Mouse (Mus musculus): ENCODE results near the gene Txnrd2. TPM values are rescaled to one million over a fixed set of nuclear protein-coding genes. Genes with fewer than 3 reads are reported as not detected.

The Txnrd2 gene
- total RNA-seq (2014; rRNA removed) (13.3 and 22.9 TPM in 2 replicates), polyA plus RNA-seq (2015; fragmentation: Nextera tagmentation; extraction: Ambion mirVana) (38.3 and 42.6 TPM in 2 replicates)

DNA sequence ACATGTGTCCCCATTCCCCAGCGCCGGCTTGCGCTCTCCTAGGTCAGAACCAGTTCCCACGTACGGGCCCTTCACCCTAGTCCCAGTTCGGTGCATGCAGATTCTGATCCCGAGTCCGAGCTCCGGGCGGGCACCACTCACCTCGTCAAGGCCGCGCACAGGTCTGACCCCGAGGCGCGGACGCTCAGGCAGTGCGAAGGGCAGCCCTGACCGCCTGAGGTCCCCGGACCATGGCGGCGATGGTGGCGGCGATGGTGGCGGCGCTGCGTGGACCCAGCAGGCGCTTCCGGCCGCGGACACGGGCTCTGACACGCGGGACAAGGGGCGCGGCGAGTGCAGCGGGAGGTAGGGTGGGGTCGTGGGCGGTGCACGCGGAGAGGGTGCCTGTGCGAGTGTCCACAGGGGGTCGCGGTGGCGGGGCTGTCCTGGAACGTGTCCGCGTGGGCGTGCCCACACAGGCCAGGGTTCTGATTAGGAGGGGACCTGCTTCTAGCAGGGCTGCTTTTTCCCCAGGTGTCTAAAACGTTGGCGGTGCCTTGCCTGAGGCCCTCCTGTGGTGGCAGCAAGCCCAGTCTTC is at the start of gene Txnrd2:
Txnrd2 (plus strand) TSS at position 170 of the 577 bp plus-strand sequence.
- H3K4me2 ChIP-seq (ENCODE audit: low read depth, low read length, poor library complexity, severe bottlenecking) = peak within 1 kb of the TSS; percentile 90
- peak; percentile 65 for TF ChIP-seq CTCF (IDR thresholded peaks at IDR 0.05)
- DNase-seq (ENCODE audit: low spot score) (peak; percentile 52), ATAC-seq (ENCODE audit: low FRiP score) (peak; percentile 87)
- H3K9ac ChIP-seq (replicated peaks; ENCODE audit: low read length, poor library complexity, severe bottlenecking) = peak within 1 kb of the TSS; percentile 93
- no peaks in the 10 kb centered on the region for H3K9me3 ChIP-seq (ENCODE audit: low read length)
- 0 out of 2 replicates have a peak, but pooled peaks cover 3% of the 10 kb centered on the region for H3K36me3 ChIP-seq (ENCODE audit: insufficient read depth, low read length)
- WGBS = under 1% methylated on average over 44 of the region's 52 CpGs
- H3K4me1 ChIP-seq (ENCODE audit: insufficient read depth, low read length) = 0 out of 2 replicates have a peak, but pooled peaks cover 8% of the 10 kb centered on the region
- peak within 1 kb of the TSS; percentile 83 for H3K27ac ChIP-seq (ENCODE audit: low read depth, low read length)
- H3K4me3 ChIP-seq (ENCODE audit: low read depth, low read length) = peak within 1 kb of the TSS; percentile 81
- H3K27me3 ChIP-seq (ENCODE audit: insufficient read depth, low read length) = no peaks in the 10 kb centered on the region

DNA sequence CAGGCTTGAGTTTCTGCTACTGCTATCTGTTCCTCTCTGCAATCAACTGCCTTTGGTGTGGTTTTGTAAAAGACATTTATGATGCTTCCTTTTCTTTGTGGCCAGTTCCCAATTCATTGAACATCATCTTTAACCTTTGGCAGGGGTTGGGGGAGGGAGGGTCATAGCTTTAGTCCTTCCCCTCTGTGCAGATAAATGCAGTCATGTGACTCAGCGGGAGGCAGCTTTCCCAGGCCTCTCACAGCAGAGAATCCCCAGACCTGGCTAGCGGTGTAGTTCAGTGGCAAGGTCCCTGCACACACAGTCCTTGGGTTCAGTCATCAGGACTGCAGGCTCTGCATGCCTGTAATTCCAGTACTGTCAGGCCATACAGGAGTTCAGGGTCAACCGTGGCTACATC is 49.0 kb upstream of the Txnrd2 start:
- Histone ChIP-seq H3K9me3 (ENCODE audit: low read length) (no peaks in the 10 kb centered on the region), H3K27ac (ENCODE audit: low read depth, low read length) (no peak overlapping the region), H3K4me3 (ENCODE audit: low read depth, low read length) (no peak overlapping the region), H3K36me3 (ENCODE audit: insufficient read depth, low read length) (no peaks in the 10 kb centered on the region), H3K9ac (replicated peaks; ENCODE audit: low read length, poor library complexity, severe bottlenecking) (no peak overlapping the region), H3K4me1 (ENCODE audit: insufficient read depth, low read length) (peaks cover 4% of the 10 kb centered on the region; the same call in 1 of the 2 replicates), H3K27me3 (ENCODE audit: insufficient read depth, low read length) (no peaks in the 10 kb centered on the region), H3K4me2 (ENCODE audit: low read depth, low read length, poor library complexity, severe bottlenecking) (no peak overlapping the region)
- ATAC-seq (ENCODE audit: low FRiP score) (no peak), DNase-seq (ENCODE audit: low spot score) (no peak)
- TF ChIP-seq CTCF (IDR thresholded peaks at IDR 0.05) = no peak
- 23% methylated on average over 3 of the region's 3 CpGs for WGBS

DNA sequence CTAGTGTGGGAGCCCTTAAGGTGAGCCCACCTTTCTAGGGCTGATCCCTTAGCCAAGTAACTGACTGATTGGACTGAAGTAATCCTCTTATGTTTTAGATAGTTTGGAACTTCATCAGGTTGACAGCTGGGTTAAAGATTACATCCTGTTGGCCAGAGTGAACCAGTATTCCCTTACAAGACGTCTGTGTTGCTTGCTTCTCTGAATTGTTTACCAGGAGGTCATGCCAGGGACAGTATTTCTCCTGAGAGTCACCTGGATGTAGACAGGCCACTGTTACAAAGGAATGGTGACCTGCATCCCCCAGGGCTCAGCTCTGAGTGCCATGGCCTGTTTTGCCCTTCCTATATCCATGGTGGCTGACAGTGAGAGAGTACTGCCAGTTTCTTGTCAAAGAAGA is 47.7 kb upstream of the Txnrd2 start:
- H3K4me3 ChIP-seq (ENCODE audit: low read depth, low read length) = no peak overlapping the region
- peaks cover 4% of the 10 kb centered on the region; the same call in 1 of the 2 replicates for H3K4me1 ChIP-seq (ENCODE audit: insufficient read depth, low read length)
- TF ChIP-seq CTCF (IDR thresholded peaks at IDR 0.05) = no peak
- no peak overlapping the region for H3K9ac ChIP-seq (replicated peaks; ENCODE audit: low read length, poor library complexity, severe bottlenecking)
- H3K36me3 ChIP-seq (ENCODE audit: insufficient read depth, low read length) = no peaks in the 10 kb centered on the region
- H3K27me3 ChIP-seq (ENCODE audit: insufficient read depth, low read length) = no peaks in the 10 kb centered on the region
- DNase-seq (ENCODE audit: low spot score) (no peak), ATAC-seq (ENCODE audit: low FRiP score) (no peak)
- no peak overlapping the region for H3K4me2 ChIP-seq (ENCODE audit: low read depth, low read length, poor library complexity, severe bottlenecking)
- no peak overlapping the region for H3K27ac ChIP-seq (ENCODE audit: low read depth, low read length)
- WGBS = 32% methylated on average over 1 of the region's 1 CpGs
- no peaks in the 10 kb centered on the region for H3K9me3 ChIP-seq (ENCODE audit: low read length)

DNA sequence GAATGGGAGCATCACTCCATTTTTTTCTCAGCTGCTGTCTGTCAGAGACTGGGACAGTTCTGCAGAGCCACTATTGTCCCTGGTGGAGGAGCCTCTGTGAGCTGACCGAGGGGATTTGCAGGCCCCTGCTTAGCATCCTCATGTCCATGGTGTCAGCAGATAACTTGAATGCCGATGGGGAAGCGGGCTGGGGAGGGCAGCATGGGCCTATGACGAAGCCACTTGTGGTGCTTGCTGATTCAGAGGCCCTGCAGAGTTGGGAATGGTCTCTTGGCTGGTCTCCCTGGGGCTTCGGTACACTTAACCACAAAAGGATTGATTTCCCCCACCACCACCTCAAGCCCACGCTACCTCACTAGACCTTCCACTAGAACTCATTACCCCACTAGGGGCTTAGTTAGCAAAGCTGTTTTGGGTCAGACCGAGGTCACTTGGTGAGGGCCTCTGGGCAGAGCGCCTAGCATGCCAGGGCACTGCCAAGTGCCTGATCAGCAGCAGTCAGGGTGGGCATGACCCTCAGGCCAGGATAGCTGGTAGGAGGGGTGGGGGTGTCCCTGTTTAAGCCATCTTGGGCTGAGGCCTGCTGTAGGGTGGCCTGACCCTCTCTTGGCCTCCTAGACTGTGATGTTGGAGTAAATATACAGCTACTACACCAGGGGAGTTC is 46.7 kb upstream of the Txnrd2 start:
- Histone ChIP-seq H3K27ac (ENCODE audit: low read depth, low read length) (peak overlapping the region; percentile 59), H3K4me2 (ENCODE audit: low read depth, low read length, poor library complexity, severe bottlenecking) (no peak overlapping the region), H3K27me3 (ENCODE audit: insufficient read depth, low read length) (no peaks in the 10 kb centered on the region), H3K9ac (replicated peaks; ENCODE audit: low read length, poor library complexity, severe bottlenecking) (no peak overlapping the region), H3K4me3 (ENCODE audit: low read depth, low read length) (no peak overlapping the region), H3K36me3 (ENCODE audit: insufficient read depth, low read length) (no peaks in the 10 kb centered on the region), H3K9me3 (ENCODE audit: low read length) (no peaks in the 10 kb centered on the region), H3K4me1 (ENCODE audit: insufficient read depth, low read length) (peaks cover 4% of the 10 kb centered on the region; the same call in 1 of the 2 replicates)
- WGBS = 45% methylated on average over 8 of the region's 8 CpGs
- DNase-seq (ENCODE audit: low spot score) = no peak
- ATAC-seq (ENCODE audit: low FRiP score) = no peak
- TF ChIP-seq CTCF (IDR thresholded peaks at IDR 0.05) = no peak

DNA sequence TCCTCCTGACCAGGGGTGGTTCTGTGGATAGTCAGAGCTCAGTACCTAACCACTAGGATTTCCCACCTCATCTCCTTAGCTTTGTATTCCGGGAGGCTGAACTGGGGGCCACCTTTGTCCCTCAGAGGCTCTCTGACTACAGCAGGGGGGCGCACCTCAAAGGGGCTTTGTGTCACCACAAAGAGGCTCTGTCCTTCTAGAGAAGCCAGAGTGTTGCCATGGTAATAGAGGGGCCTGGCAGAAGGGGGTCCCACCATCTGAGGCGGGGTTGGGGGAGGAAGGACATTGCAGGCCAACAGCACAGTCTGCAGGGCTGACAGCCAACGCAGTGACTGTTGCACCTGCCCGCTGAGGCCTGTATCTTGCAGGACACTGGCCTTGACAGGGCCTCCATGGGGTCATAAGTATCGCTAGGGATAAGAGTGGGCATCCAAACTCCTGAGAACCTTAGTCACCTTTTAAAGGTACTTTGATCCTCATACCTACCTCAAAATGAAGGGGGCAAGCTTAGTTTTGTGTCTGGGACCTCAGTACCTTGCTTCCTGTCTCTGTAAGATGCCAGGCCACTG is 45.6 kb upstream of the Txnrd2 start:
- 0 out of 2 replicates have a peak, but pooled peaks have one; percentile 4 for TF ChIP-seq CTCF (IDR thresholded peaks at IDR 0.05)
- peaks cover 4% of the 10 kb centered on the region; the same call in 1 of the 2 replicates for H3K4me1 ChIP-seq (ENCODE audit: insufficient read depth, low read length)
- peak overlapping the region; percentile 59 for H3K27ac ChIP-seq (ENCODE audit: low read depth, low read length)
- H3K4me2 ChIP-seq (ENCODE audit: low read depth, low read length, poor library complexity, severe bottlenecking) = no peak overlapping the region
- DNase-seq (ENCODE audit: low spot score) = peak; percentile 88
- H3K9me3 ChIP-seq (ENCODE audit: low read length) = no peaks in the 10 kb centered on the region
- WGBS = 23% methylated on average over 6 of the region's 6 CpGs
- no peak overlapping the region for H3K4me3 ChIP-seq (ENCODE audit: low read depth, low read length)
- H3K9ac ChIP-seq (replicated peaks; ENCODE audit: low read length, poor library complexity, severe bottlenecking) = no peak overlapping the region
- no peaks in the 10 kb centered on the region; the same call in 1 of the 2 replicates for H3K36me3 ChIP-seq (ENCODE audit: insufficient read depth, low read length)
- no peaks in the 10 kb centered on the region for H3K27me3 ChIP-seq (ENCODE audit: insufficient read depth, low read length)
- peak; percentile 65 for ATAC-seq (ENCODE audit: low FRiP score)

All from midbrain, postnatal 0 days (tissue).